Mouse (Mus musculus) erythroblast, adult 5-6 weeks (primary cell): ENCODE measurements around the gene Gm21725. TPM values are rescaled to one million over a fixed set of nuclear protein-coding genes. Genes with fewer than 3 reads are reported as not detected.
"Not testable (repeated sequence)": the region's sequence is repeated elsewhere in the genome, so short reads cannot be mapped to it uniquely, and the experiment has no call there.

ENCODE experiments used
- ATAC-seq: replicated peaks from 2 replicates; pipeline ENCODE4 v1.8.0; 2016; ENCODE audit warnings: moderate number of reproducible peaks, mild to moderate bottlenecking, moderate TSS enrichment, inconsistent platforms; ENCODE audit not compliant: poor library complexity, low FRiP score, severe bottlenecking
- total RNA-seq, 2 experiments: library from RNA; stranded (forward) in 1 of 2; stranded (reverse) in 1 of 2; fragments of 150-400 nt in 1 of 2; fragments of 200-764, 138-1000 nt in 1 of 2; gene quantifications; 2 replicates each; pipeline versions ENCODE4 v1.2.3 to v1.2.4; 2015 to 2017; ENCODE audit warnings: low replicate concordance in 2 of 2

Gm21725 gene
- not detected in 2 replicates for total RNA-seq (2015; ENCODE audit: low replicate concordance)
- not detected in 2 replicates for total RNA-seq (2017; ENCODE audit: low replicate concordance)

DNA sequence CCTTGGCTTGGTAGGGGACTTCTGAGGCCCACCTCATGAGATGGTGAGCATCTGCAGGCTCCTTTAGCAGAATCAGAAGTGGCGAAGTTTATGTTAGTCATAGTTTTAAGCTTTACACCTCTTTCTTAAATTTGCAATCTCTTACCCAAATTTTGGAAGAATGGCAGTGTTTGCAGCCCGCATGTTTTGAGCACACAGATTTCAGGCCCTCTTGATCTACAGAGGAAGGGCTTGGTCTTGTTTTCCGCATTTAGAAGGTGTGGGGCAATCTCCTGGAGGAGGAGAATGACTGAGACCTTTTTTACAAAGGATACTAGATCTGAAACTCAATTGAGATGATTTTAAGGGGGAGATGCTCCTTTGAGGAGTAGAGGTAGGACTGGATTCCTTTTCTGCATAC is at the start of gene Gm21725:
Gm21725 (minus strand) TSS at position 101 of the 400 bp plus-strand sequence.
- not testable (repeated sequence) for ATAC-seq

Other genes with a start within 250 kb of the Gm21725 start
- gene Gm21891, start 215.6 kb downstream of the Gm21725 start, total RNA-seq (2015; ENCODE audit: low replicate concordance), result not detected in 2 replicates
- gene Gm21891, start 215.6 kb downstream of the Gm21725 start, total RNA-seq (2017; ENCODE audit: low replicate concordance), result not detected in 2 replicates
- gene Gm21425, start 187.1 kb downstream of the Gm21725 start, total RNA-seq (2015; ENCODE audit: low replicate concordance), result not detected in 2 replicates
- gene Gm21425, start 187.1 kb downstream of the Gm21725 start, total RNA-seq (2017; ENCODE audit: low replicate concordance), result not detected in 2 replicates
- not detected in 2 replicates for gene Gm21828, start 125.1 kb downstream of the Gm21725 start, total RNA-seq (2015; ENCODE audit: low replicate concordance)
- gene Gm21828, start 125.1 kb downstream of the Gm21725 start, total RNA-seq (2017; ENCODE audit: low replicate concordance), result not detected in 2 replicates
- gene Gm21440, start 96.7 kb downstream of the Gm21725 start, total RNA-seq (2015; ENCODE audit: low replicate concordance), result not detected in 2 replicates
- not detected in 2 replicates for gene Gm21440, start 96.7 kb downstream of the Gm21725 start, total RNA-seq (2017; ENCODE audit: low replicate concordance)
- not detected in 2 replicates for gene Gm21454, start 96.6 kb downstream of the Gm21725 start, total RNA-seq (2015; ENCODE audit: low replicate concordance)
- not detected in 2 replicates for gene Gm21454, start 96.6 kb downstream of the Gm21725 start, total RNA-seq (2017; ENCODE audit: low replicate concordance)
- gene Gm21866, start 116.5 kb upstream of the Gm21725 start, total RNA-seq (2015; ENCODE audit: low replicate concordance), result not detected in 2 replicates
- gene Gm21866, start 116.5 kb upstream of the Gm21725 start, total RNA-seq (2017; ENCODE audit: low replicate concordance), result not detected in 2 replicates
- not detected in 2 replicates for gene Gm20773, start 145.0 kb upstream of the Gm21725 start, total RNA-seq (2015; ENCODE audit: low replicate concordance)
- gene Gm20773, start 145.0 kb upstream of the Gm21725 start, total RNA-seq (2017; ENCODE audit: low replicate concordance), result not detected in 2 replicates